Mouse (Mus musculus) heart, adult 2 months (tissue): ENCODE measurements around the gene Ahcyl2. TPM values are rescaled to one million over a fixed set of nuclear protein-coding genes. Genes with fewer than 3 reads are reported as not detected.

ENCODE experiments used
- DNase-seq, 2 experiments: peaks; one replicate each; pipeline ENCODE4 v3.0.0; 2021
- H3K27ac ChIP-seq: fragments of 200-600 bp; 2 replicates; pipeline ENCODE4 v1.8.1; 2022
- H3K27me3 ChIP-seq: fragments of 200-500 bp; 2 replicates; pipeline ENCODE4 v1.6.1; 2012; ENCODE audit warnings: mild to moderate bottlenecking, low read length, inconsistent platforms, mixed read lengths; ENCODE audit not compliant: control insufficient read depth, insufficient read depth
- H3K36me3 ChIP-seq: fragments of 200-500 bp; 2 replicates; pipeline ENCODE4 v1.6.1; 2012; ENCODE audit warnings: low read length, inconsistent platforms; ENCODE audit not compliant: control insufficient read depth, insufficient read depth
- H3K4me1 ChIP-seq: fragments of 200-500 bp; 2 replicates; pipeline ENCODE4 v1.6.1; 2011; ENCODE audit warnings: low read length; ENCODE audit not compliant: control insufficient read depth, insufficient read depth
- H3K4me3 ChIP-seq: fragments of 200-600 bp; 2 replicates; pipeline ENCODE4 v1.8.1; 2022
- H3K79me2 ChIP-seq: fragments of 200-500 bp; replicated peaks from 2 replicates; pipeline ENCODE4 v1.6.1; 2012; ENCODE audit warnings: mild to moderate bottlenecking, inconsistent platforms, low read length, moderate library complexity, mixed read lengths; ENCODE audit not compliant: control insufficient read depth, insufficient read depth
- H3K9ac ChIP-seq: fragments of 200-500 bp; 2 replicates; pipeline ENCODE4 v1.6.1; 2012; ENCODE audit warnings: low read depth, mild to moderate bottlenecking, control low read depth, inconsistent platforms, low read length, mixed read lengths
- CTCF ChIP-seq: fragments of 200-600 bp; IDR thresholded peaks from 2 replicates; pipeline ENCODE4 v1.8.1; 2022; ENCODE audit warnings: antibody characterized with exemption, mild to moderate bottlenecking, moderate library complexity
- EP300 ChIP-seq: fragments of 200-500 bp; IDR thresholded peaks from 2 replicates; pipeline ENCODE4 v1.6.1; 2011; ENCODE audit warnings: low read depth, low read length, control low read depth; ENCODE audit not compliant: insufficient read depth
- POLR2A ChIP-seq: fragments of 200-500 bp; IDR thresholded peaks from 2 replicates; pipeline ENCODE4 v1.6.1; 2011; ENCODE audit warnings: mild to moderate bottlenecking, low read depth, low read length, control low read depth; ENCODE audit not compliant: insufficient read depth
- WGBS: fragments of 180-500 bp; shearing (Covaris S2); methylation state at CpG from one replicate; pipeline ENCODE4 v1.1.7; 2018; 5-methylcytosine and 5-hydroxymethylcytosine counted together
- intact Hi-C: fragments of 180-260 bp; cut with DNase I; formaldehyde crosslinking; loops from one replicate; pipeline ENCODE4 v1.15.1; 2025
- polyA plus RNA-seq: library from polyadenylated mRNA; depleted of rRNA; stranded (reverse); fragments of >200 nt; gene quantifications from 2 replicates; pipeline ENCODE4 v1.2.3, GENCODE M21; 2012
- total RNA-seq, 2 experiments: library from RNA; stranded (reverse); gene quantifications; 2 replicates each; pipeline ENCODE4 v1.2.3; 2021

Gene Ahcyl2
- total and polyA plus RNA-seq, 3 experiments: 10.5 to 15.6 (median 14.7) TPM

- TF ChIP-seq POLR2A: no peak
- TF ChIP-seq EP300: peak; percentile 69; the same call in 1 of the 2 replicates
- no peak; the same call in 1 of the 2 replicates for TF ChIP-seq CTCF
- intact Hi-C loops: loop anchor here (1.0 to 5.0 kb wide), 5 partner anchors 74 to 505 kb away; no protein-coding TSS in a partner anchor
- H3K4me3 ChIP-seq: 0 out of 2 replicates have a peak overlapping the region, but pooled peaks have one; percentile 30
- no peak overlapping the region for H3K27ac ChIP-seq
- H3K4me1 ChIP-seq: no peaks in the 10 kb centered on the region; the same call in 1 of the 2 replicates
- H3K27me3 ChIP-seq: no peaks in the 10 kb centered on the region
- no peaks in the 10 kb centered on the region for H3K36me3 ChIP-seq
- no peak overlapping the region for H3K9ac ChIP-seq
- H3K79me2 ChIP-seq: no peaks in the 10 kb centered on the region
- peak; percentile 69 to 84 for DNase-seq
- 23% methylated on average over 12 of the region's 12 CpGs for WGBS
These were observed 85.5 kb downstream of the Ahcyl2 start for GRCm38 (mm10) chr6:29853213-29853899.

GRCm38 (mm10) chr6:29853900-29854390 is 86.1 kb downstream of the Ahcyl2 start:
- no peak overlapping the region for H3K27ac ChIP-seq
- intact Hi-C loops: loop anchor here (1.0 to 5.0 kb wide), 5 partner anchors 73 to 505 kb away; no protein-coding TSS in a partner anchor
- no peaks in the 10 kb centered on the region for H3K27me3 ChIP-seq
- no peaks in the 10 kb centered on the region for H3K79me2 ChIP-seq
- H3K4me3 ChIP-seq: no peak overlapping the region
- no peak overlapping the region for H3K9ac ChIP-seq
- H3K36me3 ChIP-seq: no peaks in the 10 kb centered on the region
- H3K4me1 ChIP-seq: no peaks in the 10 kb centered on the region; the same call in 1 of the 2 replicates
- 90% methylated on average over 6 of the region's 6 CpGs for WGBS
- TF ChIP-seq CTCF: no peak
- no peak for TF ChIP-seq EP300
- no peak for TF ChIP-seq POLR2A
- no peak for DNase-seq

- Histone ChIP-seq H3K9ac (no peak overlapping the region), H3K27ac (no peak overlapping the region), H3K27me3 (no peaks in the 10 kb centered on the region), H3K4me3 (no peak overlapping the region), H3K36me3 (no peaks in the 10 kb centered on the region), H3K4me1 (no peaks in the 10 kb centered on the region), H3K79me2 (no peaks in the 10 kb centered on the region)
- WGBS: 64% methylated on average over 6 of the region's 6 CpGs
- intact Hi-C loops: no loop called here
- no peak for DNase-seq
- TF ChIP-seq CTCF: no peak
- no peak for TF ChIP-seq EP300
- TF ChIP-seq POLR2A: no peak
These were observed 90.8 kb downstream of the Ahcyl2 start for GRCm38 (mm10) chr6:29858619-29859018.

GRCm38 (mm10) chr6:29859344-29859743 is 91.5 kb downstream of the Ahcyl2 start:
- intact Hi-C loops: no loop called here

GRCm38 (mm10) chr6:29860238-29860637 is 92.4 kb downstream of the Ahcyl2 start:
- Histone ChIP-seq H3K27ac (no peak overlapping the region), H3K27me3 (no peaks in the 10 kb centered on the region), H3K36me3 (no peaks in the 10 kb centered on the region), H3K9ac (no peak overlapping the region), H3K4me1 (no peaks in the 10 kb centered on the region), H3K79me2 (no peaks in the 10 kb centered on the region), H3K4me3 (no peak overlapping the region)
- WGBS: 62% methylated on average over 3 of the region's 3 CpGs
- TF ChIP-seq EP300: no peak
- peak; percentile 70 for TF ChIP-seq CTCF
- TF ChIP-seq POLR2A: no peak
- intact Hi-C loops: no loop called here
- no peak for DNase-seq

More at GRCm38 (mm10) chr6:29859344-29859743, 91.5 kb downstream of the Ahcyl2 start:
- no peaks in the 10 kb centered on the region for H3K4me1 ChIP-seq
- DNase-seq: no peak
- no peak overlapping the region for H3K9ac ChIP-seq
- WGBS: 61% methylated on average over 4 of the region's 4 CpGs
- no peaks in the 10 kb centered on the region for H3K79me2 ChIP-seq
- TF ChIP-seq POLR2A (no peak), CTCF (no peak), EP300 (no peak)
- no peak overlapping the region for H3K27ac ChIP-seq
- H3K4me3 ChIP-seq: no peak overlapping the region
- H3K36me3 ChIP-seq: no peaks in the 10 kb centered on the region
- H3K27me3 ChIP-seq: no peaks in the 10 kb centered on the region

- Histone ChIP-seq H3K27ac (no peak overlapping the region), H3K9ac (no peak overlapping the region), H3K27me3 (no peaks in the 10 kb centered on the region), H3K4me3 (no peak overlapping the region), H3K36me3 (peaks cover 2% of the 10 kb centered on the region), H3K79me2 (no peaks in the 10 kb centered on the region), H3K4me1 (no peaks in the 10 kb centered on the region; the same call in 1 of the 2 replicates)
- WGBS: 93% methylated on average over 2 of the region's 2 CpGs
- no peak for DNase-seq
- TF ChIP-seq CTCF (no peak), POLR2A (no peak), EP300 (no peak)
- intact Hi-C loops: no loop called here
These were observed 97.1 kb downstream of the Ahcyl2 start for GRCm38 (mm10) chr6:29864926-29865325.
